Mouse (Mus musculus) kidney, postnatal 0 days (tissue): ENCODE results near the gene Klhdc8a. TPM values are rescaled to one million over a fixed set of nuclear protein-coding genes. Genes with fewer than 3 reads are reported as not detected.

Source experiments
- ATAC-seq: fragments of 200-750 bp; cut with Nextera tagmentation; replicated peaks from 2 replicates; pipeline ENCODE4 v1.8.0; 2017; ENCODE audit warnings: low read depth, moderate number of reproducible peaks, moderate TSS enrichment, moderate library complexity; ENCODE audit not compliant: low FRiP score
- DNase-seq: peaks from one replicate; pipeline ENCODE4 v3.0.0-alpha.2; 2016; ENCODE audit warnings: low spot score
- H3K27ac ChIP-seq: fragments of 300-500 bp; sonication (generic); 2 replicates; pipeline ENCODE4 v1.5.1; 2014; ENCODE audit warnings: mild to moderate bottlenecking
- H3K27me3 ChIP-seq: fragments of 300-500 bp; sonication (generic); 2 replicates; pipeline ENCODE4 v1.6.1; 2014; ENCODE audit warnings: low read length, mixed read lengths; ENCODE audit not compliant: insufficient read depth
- H3K36me3 ChIP-seq: fragments of 300-500 bp; sonication (generic); 2 replicates; pipeline ENCODE4 v1.6.1; 2014; ENCODE audit warnings: low read length, mixed read lengths; ENCODE audit not compliant: insufficient read depth
- H3K4me1 ChIP-seq: fragments of 300-500 bp; sonication (generic); replicated peaks from 2 replicates; pipeline ENCODE4 v1.6.1; 2014; ENCODE audit warnings: antibody characterized with exemption, low read length, mixed read lengths; ENCODE audit not compliant: insufficient read depth
- H3K4me2 ChIP-seq: fragments of 300-500 bp; sonication (generic); 2 replicates; pipeline ENCODE4 v1.6.1; 2014; ENCODE audit warnings: mild to moderate bottlenecking, low read length, moderate library complexity, mixed read lengths
- H3K4me3 ChIP-seq: fragments of 300-500 bp; sonication (generic); replicated peaks from 2 replicates; pipeline ENCODE4 v1.5.1; 2014; ENCODE audit warnings: low read depth, low read length
- H3K9ac ChIP-seq: fragments of 300-500 bp; sonication (generic); 2 replicates; pipeline ENCODE4 v1.6.1; 2014; ENCODE audit warnings: low read depth, low read length
- H3K9me3 ChIP-seq: fragments of 300-500 bp; sonication (generic); replicated peaks from 2 replicates; pipeline ENCODE4 v1.6.1; 2016; ENCODE audit warnings: low read length, inconsistent platforms, mixed read lengths
- CTCF ChIP-seq: IDR thresholded peaks from 2 replicates; pipeline ENCODE4 v1.5.1; 2016; ENCODE audit warnings: antibody characterized with exemption, low read depth, mild to moderate bottlenecking, moderate library complexity
- WGBS: fragments of 180-500 bp; shearing (Covaris S2); extraction: QIAGEN DNeasy Blood & Tissue Kit; methylation state at CpG from one replicate; pipeline ENCODE4 v1.1.7; 2014; 5-methylcytosine and 5-hydroxymethylcytosine counted together
- polyA plus RNA-seq: library from polyadenylated mRNA; unstranded; fragments of >200 nt; fragmentation: Nextera tagmentation; extraction: Ambion mirVana; gene quantifications from 2 replicates; pipeline ENCODE4 v1.2.1, GENCODE M21; 2015

The Klhdc8a gene
- polyA plus RNA-seq, 1 experiment from 2014 or later = 5.0 TPM

DNA sequence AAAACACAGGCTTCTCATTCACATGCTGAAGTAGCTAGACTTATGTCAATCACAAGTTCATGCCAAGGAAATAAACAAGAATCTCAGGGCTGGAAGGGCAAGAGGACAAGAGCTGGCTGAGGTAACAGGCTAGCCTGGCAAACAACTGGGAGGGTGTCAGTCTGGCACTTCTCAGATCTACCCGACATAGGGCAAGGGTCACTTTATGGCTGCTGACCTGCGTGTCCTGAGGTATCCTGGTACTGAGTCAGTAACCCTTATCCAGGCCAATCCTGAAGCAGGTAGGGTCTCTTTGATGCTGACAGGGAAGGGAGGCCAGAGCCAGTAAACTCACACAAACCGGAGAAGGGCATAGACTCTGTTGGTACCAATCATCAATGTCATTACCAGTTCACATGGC lies 30.1 kb downstream of the Klhdc8a start:
- no peak for DNase-seq

DNA sequence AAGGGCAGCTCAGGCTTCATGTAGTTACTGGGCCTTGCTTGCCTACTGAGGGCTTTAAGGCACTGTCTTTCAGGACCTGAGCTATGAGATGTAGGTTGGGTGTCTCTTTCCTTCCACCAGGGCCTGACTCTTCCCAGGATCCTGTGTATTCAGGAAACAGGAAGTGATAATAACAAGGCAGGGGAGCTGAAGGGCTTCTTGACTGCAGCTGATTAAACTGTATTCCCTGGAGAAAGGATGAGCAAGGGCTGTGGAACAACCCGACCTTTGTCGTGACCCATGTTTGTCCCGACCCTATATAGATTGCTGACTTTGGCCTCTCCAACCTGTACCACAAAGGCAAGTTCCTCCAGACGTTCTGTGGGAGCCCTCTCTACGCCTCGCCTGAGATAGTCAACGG lies 31.2 kb downstream of the Klhdc8a start:
- ATAC-seq (no peak), DNase-seq (no peak)
- Histone ChIP-seq H3K4me3 (no peak overlapping the region), H3K4me1 (peaks cover 30% of the 10 kb centered on the region), H3K36me3 (peaks cover 8% of the 10 kb centered on the region; the same call in 1 of the 2 replicates), H3K9me3 (no peaks in the 10 kb centered on the region), H3K27ac (no peak overlapping the region), H3K27me3 (no peaks in the 10 kb centered on the region), H3K4me2 (no peak overlapping the region), H3K9ac (no peak overlapping the region)
- 85% methylated on average over 7 of the region's 7 CpGs for WGBS
- TF ChIP-seq CTCF = no peak

More for the DNA sequence above, 30.1 kb downstream of the Klhdc8a start:
- no peak for ATAC-seq
- no peak overlapping the region for H3K9ac ChIP-seq
- WGBS = 58% methylated on average over 3 of the region's 3 CpGs
- no peaks in the 10 kb centered on the region for H3K9me3 ChIP-seq
- no peak overlapping the region for H3K27ac ChIP-seq
- no peak for TF ChIP-seq CTCF
- H3K36me3 ChIP-seq = peaks cover 8% of the 10 kb centered on the region; the same call in 1 of the 2 replicates
- H3K27me3 ChIP-seq = no peaks in the 10 kb centered on the region
- no peak overlapping the region for H3K4me3 ChIP-seq
- H3K4me1 ChIP-seq = peaks cover 20% of the 10 kb centered on the region
- H3K4me2 ChIP-seq = no peak overlapping the region

DNA sequence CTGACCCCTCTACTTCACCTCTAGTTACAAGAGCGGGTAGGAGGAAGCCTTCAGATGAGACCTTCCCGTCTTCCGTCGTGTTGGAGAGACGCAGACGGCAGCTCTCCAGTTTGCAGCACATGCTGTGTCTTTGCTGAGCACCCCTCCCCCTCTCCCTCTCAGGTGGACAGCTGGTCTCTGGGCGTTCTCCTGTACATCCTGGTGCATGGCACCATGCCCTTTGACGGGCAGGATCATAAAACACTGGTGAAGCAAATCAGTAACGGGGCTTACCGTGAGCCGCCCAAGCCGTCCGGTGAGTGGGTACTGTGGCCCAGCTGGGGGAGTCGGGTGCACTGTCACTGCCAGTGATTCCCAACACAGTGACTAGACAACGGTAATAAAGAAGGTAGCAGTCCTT lies 32.0 kb downstream of the Klhdc8a start:
- Histone ChIP-seq H3K4me3 (no peak overlapping the region), H3K9me3 (no peaks in the 10 kb centered on the region), H3K27ac (no peak overlapping the region), H3K36me3 (peaks cover 8% of the 10 kb centered on the region; the same call in 1 of the 2 replicates), H3K27me3 (no peaks in the 10 kb centered on the region), H3K4me2 (no peak overlapping the region), H3K4me1 (peaks cover 37% of the 10 kb centered on the region), H3K9ac (no peak overlapping the region)
- ATAC-seq (no peak), DNase-seq (no peak)
- 49% methylated on average over 15 of the region's 15 CpGs for WGBS
- TF ChIP-seq CTCF = no peak

DNA sequence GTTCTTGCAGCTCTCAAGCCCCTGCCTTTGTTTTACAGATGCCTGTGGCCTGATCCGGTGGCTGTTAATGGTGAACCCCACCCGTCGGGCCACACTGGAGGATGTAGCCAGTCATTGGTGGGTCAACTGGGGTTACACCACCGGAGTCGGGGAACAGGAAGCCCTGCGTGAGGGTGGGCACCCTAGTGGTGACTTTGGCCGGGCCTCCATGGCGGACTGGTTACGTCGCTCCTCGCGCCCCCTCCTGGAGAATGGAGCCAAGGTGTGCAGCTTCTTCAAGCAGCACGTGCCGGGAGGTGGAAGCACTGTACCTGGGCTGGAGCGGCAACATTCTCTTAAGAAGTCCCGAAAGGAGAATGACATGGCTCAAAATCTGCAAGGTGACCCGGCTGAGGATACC lies 32.9 kb downstream of the Klhdc8a start:
- Histone ChIP-seq H3K9me3 (no peaks in the 10 kb centered on the region), H3K4me2 (no peak overlapping the region), H3K36me3 (peaks cover 8% of the 10 kb centered on the region; the same call in 1 of the 2 replicates), H3K4me1 (peaks cover 45% of the 10 kb centered on the region), H3K27ac (no peak overlapping the region), H3K4me3 (no peak overlapping the region), H3K9ac (no peak overlapping the region), H3K27me3 (no peaks in the 10 kb centered on the region)
- TF ChIP-seq CTCF = 0 out of 2 replicates have a peak, but pooled peaks have one; percentile 10
- 92% methylated on average over 17 of the region's 17 CpGs for WGBS
- ATAC-seq (no peak), DNase-seq (no peak)

DNA sequence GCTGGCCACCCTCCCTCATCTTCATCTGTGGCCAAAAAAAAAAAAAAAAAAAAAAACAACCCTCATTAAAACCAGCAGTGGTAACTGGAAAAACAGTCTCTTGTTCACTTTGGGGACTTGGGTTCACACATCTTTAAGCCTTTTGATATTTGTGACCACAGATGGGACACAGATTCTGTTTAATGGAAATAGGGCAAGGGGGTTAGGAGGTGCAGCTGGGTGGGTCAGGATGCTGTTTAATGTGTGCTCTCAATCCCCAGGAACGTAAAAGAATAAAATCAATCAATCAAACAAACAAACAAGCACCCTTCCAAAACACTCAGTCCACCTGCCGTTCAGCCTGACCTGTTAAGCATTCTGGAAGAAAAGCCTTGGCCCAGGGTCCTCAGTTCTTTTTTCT lies 34.8 kb downstream of the Klhdc8a start:
- Histone ChIP-seq H3K4me3 (no peak overlapping the region), H3K36me3 (peaks cover 8% of the 10 kb centered on the region; the same call in 1 of the 2 replicates), H3K4me2 (no peak overlapping the region), H3K9ac (no peak overlapping the region), H3K9me3 (no peaks in the 10 kb centered on the region), H3K27ac (peak overlapping the region; percentile 94), H3K4me1 (peaks cover 44% of the 10 kb centered on the region), H3K27me3 (no peaks in the 10 kb centered on the region)
- 10% methylated on average over 2 of the region's 2 CpGs for WGBS
- no peak for DNase-seq
- no peak for TF ChIP-seq CTCF
- no peak for ATAC-seq

DNA sequence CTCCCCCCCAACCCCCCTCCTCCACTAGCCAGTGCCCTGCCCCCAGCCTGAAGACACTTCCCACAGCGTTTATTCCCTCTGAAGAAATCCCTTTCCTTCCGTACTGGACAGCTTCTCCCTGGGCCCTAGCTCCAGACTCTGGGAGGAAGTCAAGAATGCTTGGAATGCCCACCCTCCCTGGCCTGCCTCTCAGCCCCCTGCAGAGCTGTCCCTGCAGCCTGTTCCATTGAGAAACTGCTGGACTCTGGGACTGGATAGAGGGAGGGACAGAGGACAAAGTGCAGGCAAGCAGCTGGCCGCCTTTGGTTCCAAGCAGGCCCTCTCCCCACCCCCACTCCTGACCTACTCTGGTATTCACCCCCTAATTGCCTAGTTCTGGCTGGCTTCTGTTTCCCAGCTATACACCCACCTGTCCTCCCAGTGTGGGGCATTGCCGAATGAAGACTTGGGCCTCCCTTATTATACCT lies 35.3 kb downstream of the Klhdc8a start:
- peak; percentile 87 for ATAC-seq

More for the DNA sequence above, 35.3 kb downstream of the Klhdc8a start:
- Histone ChIP-seq H3K4me3 (no peak overlapping the region), H3K36me3 (peaks cover 8% of the 10 kb centered on the region; the same call in 1 of the 2 replicates), H3K4me1 (peaks cover 44% of the 10 kb centered on the region), H3K9ac (peak overlapping the region; percentile 29; the same call in 1 of the 2 replicates), H3K9me3 (no peaks in the 10 kb centered on the region), H3K27me3 (no peaks in the 10 kb centered on the region), H3K27ac (peak overlapping the region; percentile 94), H3K4me2 (no peak overlapping the region)
- 3% methylated on average over 4 of the region's 4 CpGs for WGBS
- TF ChIP-seq CTCF = no peak
- DNase-seq = peak; percentile 94
